Mouse (Mus musculus) liver, adult 2 months (tissue): ENCODE measurements around the gene Cpxm2.

ENCODE experiments used
- CTCF ChIP-seq: fragments of 200-500 bp; IDR thresholded peaks from 2 replicates; pipeline ENCODE4 v1.5.1; 2011; ENCODE audit warnings: low read depth, low read length, control low read depth
- POLR2A ChIP-seq: fragments of 200-500 bp; IDR thresholded peaks from 2 replicates; pipeline ENCODE4 v1.6.1; 2011; ENCODE audit warnings: low read length, control low read depth; ENCODE audit not compliant: insufficient read depth; ENCODE audit errors: extremely low read depth

DNA sequence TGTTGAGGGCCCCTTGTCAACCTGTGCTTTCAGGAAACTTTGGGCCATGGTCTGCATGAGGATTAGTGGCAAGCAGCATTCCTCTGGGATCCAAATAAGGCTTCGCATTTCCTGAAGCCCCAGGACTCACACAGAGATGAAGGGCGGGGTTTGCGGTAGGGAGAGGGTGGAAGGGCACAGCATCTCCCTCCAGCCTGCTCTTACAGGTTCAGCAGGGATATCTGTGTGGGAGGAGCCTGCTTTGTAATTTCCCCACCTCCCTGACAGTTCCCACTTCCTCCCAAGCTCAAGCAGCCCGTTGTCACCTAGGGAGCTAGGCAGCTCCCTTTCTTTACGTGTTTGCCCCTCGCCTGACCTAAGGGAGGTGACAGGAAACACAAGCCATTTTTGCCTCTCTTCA is 165.5 kb downstream of the Cpxm2 start:
- TF ChIP-seq CTCF (no peak), POLR2A (no peak)
